Mouse (Mus musculus) C2C12 (cell line): ENCODE data around the gene Gm5930.
"Not testable (repeated sequence)": the region's sequence is repeated elsewhere in the genome, so short reads cannot be mapped to it uniquely, and the experiment has no call there.

Source experiments
- CEBPB ChIP-seq: IDR thresholded peaks from one replicate; pipeline ENCODE4 v1.6.1; 2011; ENCODE audit warnings: low read depth, mild to moderate bottlenecking, control low read depth, moderate library complexity
- CTCF ChIP-seq: IDR thresholded peaks from one replicate; pipeline ENCODE4 v1.5.1; 2011; ENCODE audit not compliant: control insufficient read depth, insufficient read depth, insufficient read length
- FOSL1 ChIP-seq: IDR thresholded peaks from one replicate; pipeline ENCODE4 v1.8.0; 2011; ENCODE audit warnings: mild to moderate bottlenecking, low read length; ENCODE audit not compliant: poor library complexity, insufficient read depth, severe bottlenecking
- MAX ChIP-seq: IDR thresholded peaks from one replicate; pipeline ENCODE4 v1.6.1; 2011; ENCODE audit warnings: mild to moderate bottlenecking, control low read depth
- MYOD1 ChIP-seq: IDR thresholded peaks from one replicate; pipeline ENCODE4 v1.6.1; 2011; ENCODE audit warnings: low read depth; ENCODE audit not compliant: control insufficient read depth, insufficient read length
- MYOG ChIP-seq: IDR thresholded peaks from one replicate; pipeline ENCODE4 v1.6.1; 2011; ENCODE audit not compliant: control insufficient read depth, insufficient read length; ENCODE audit errors: extremely low read depth
- USF1 ChIP-seq: IDR thresholded peaks from one replicate; pipeline ENCODE4 v1.6.1; 2011; ENCODE audit warnings: low read depth, mild to moderate bottlenecking, control low read depth, moderate library complexity

DNA sequence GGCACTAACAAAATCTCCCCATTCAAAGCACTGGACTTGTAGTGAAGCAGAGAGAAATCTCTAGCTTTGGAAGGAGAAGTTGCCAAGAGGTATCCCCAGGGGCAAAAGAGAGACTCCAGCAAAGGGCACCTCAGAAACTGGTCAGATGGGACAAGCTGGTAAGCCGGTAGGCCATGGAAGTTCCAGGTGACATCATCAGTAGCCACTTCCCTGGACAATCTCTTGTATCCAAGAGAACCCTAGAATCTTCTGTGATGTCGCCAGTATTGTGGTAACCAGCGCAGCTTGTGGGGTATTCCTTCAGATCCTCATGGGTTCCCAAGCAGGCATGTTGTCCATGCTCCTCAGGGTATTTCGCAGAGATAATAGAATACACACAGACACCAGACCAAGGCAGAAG lies 26.7 kb upstream of the Gm5930 start, which contains the start of gene Gm8229:
- TF ChIP-seq FOSL1, CTCF, MYOG, MYOD1, USF1, CEBPB, MAX: not testable (repeated sequence)
